Mouse (Mus musculus): Measurements from ENCODE around the gene Sh3glb1.
"Not testable (repeated sequence)": the region's sequence is repeated elsewhere in the genome, so short reads cannot be mapped to it uniquely, and the experiment has no call there.

Gene Sh3glb1

DNA sequence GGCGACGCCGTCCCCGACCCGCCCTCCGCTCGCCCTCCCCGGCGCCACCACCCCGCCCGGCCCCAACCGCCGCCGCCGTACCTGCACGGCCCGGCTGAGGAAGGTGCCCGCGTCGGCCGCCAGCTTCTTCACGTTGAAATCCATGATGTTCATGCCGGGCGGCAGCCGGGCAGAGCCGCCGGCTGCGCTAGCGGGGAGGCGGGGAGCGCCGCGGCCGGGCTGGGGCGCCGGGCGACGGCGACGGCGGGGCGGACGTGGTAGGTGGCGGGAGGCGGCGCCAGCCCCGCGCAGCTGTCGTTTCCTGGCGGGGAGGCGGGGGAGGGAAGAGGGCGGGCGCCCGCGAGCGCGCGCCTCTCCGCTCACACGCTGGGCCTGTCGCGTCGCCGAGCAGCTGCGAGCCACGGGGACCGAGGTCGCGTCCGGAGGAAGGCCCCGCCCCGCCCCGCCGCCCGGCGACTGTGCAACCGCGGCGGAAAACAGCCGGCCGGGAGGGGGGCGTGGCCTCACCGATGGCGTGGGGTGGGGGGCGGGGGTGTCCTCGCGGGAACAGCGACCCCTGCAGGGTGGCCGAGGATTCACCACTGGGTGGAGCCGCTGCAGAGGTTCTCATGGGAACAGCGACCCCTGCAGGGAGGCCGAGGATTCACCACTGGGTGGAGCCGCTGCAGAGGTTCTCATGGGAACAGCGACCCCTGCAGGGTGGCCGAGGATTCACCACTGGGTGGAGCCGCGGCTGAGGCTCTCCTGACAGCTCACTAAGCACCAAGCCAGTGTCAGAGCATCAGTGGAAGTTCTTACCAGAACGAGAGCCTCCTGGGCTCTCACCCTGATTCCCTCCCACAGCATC lies at the start of gene Sh3glb1:
Gene Sh3glb1 (minus strand): TSS at position 435 of the 847 bp plus-strand sequence.
- DNase-seq (ENCODE audit: low read depth), result peak; percentile 59

DNA sequence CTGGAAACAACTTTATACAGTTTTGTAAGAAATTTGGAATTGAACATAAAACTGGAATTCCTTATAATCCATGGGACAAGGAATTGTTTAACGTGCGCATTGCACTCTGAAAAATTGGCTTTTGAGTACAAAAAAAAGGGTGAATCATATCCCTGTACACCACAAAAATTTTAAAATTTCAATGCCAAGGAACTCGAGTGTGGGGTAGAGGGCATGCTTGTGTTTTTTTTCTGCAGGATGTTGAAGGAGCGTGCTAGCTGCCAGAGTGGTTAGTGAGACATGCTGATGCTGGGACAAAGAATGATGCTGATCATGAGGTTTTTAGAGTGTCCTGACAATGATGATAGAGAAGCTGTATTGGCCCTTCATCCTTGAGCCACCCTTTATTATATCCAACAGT lies 45.0 kb upstream of the Sh3glb1 start:
- DNase-seq (ENCODE audit: low read depth), result peak; percentile 42

DNA sequence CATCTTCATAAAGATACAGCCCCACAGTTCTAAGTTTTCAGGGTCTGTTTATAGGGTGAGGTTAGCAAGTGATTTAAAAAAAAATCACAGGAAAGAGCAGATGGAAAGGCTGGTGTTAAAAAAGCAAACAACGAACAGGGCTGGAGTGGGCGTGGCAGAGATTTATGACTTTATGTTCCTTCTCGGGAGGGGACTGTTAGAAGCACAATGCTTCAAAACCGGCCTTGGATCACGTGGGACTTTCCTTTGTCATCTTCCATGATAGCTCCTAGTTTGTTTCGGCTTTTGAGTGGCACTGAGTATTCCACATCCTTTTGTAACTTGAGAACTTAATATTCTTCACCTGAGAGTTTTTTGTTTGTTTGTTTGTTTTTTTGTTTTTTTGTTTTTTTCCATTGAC lies 41.3 kb upstream of the Sh3glb1 start:
- DNase-seq (ENCODE audit: low read depth), result no peak

DNA sequence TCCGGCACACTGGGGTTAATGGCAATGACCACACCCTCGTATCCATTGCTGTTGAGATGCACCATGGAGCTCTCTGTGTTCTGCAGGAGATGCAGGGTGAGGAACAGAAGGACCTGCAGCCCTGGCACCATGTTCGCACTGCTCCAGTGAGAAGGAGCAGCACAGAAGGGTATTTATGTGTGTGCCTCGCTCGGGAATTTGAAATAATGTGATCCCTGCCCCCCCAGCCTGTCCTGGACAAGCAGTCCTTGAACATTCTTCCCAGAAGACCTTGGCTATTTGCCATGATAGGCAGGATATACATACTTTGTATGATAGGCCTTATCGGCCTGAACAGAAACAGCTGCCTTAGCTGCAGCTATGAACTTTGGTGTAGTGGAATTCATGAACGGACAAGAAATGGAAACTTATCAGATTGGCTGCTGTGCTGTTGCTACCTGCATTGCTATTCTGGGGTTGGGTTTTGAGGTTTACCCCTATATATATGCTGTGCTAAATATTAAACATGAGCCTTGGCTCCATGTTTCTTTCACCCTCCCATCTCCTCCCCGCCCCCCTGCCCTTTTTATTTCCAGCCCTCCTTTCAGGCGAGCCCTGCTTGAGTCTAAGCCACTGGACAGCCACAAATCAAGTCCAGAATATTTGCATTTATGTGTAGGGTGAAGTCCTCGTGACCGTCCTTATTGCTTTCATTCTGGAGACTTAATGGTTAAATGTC lies 40.6 kb upstream of the Sh3glb1 start, which contains the start of gene Clca3a1:
Gene Clca3a1 (minus strand): TSS at position 386 of the 718 bp plus-strand sequence.
- DNase-seq (ENCODE audit: low read depth), result no peak

DNA sequence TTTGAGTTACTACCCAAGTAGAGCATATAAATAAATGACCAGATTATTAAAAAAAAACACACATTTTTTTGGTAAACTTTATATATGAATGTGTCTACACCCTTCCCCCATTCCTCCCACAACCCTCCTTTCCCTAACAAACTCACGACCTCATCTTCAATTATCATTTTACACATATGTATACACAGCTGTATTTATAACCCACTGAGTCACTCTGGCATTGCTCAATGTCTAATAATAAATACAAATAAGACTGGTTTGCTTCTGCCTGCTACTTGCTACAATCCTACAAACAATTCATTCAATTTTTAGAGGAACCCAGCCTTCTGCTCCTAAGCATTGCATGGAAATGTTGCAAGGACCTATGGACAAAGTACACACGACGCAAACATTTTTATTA lies 39.6 kb upstream of the Sh3glb1 start:
- DNase-seq (ENCODE audit: low read depth), result no peak

DNA sequence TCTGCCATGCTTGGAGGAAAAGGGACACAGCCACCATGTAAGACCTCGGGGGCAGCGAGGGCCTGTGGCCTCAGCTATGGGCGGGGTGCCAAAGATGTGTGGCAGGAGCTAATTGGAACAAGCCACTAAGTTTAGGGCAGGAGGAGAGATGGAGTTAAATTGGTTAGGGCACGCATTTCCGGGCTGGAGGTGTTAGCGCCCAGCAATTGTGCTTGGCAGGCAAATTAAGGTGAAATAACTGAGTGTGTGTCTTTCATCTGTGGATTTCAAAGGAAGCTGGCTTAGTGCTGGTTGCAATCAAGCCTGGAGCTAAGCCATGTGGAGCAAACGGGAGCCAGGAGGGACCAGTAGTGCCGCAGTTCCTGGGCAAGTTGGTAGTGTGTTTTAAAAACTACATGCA lies 36.0 kb upstream of the Sh3glb1 start:
- not testable (repeated sequence) for DNase-seq (ENCODE audit: low read depth)

DNA sequence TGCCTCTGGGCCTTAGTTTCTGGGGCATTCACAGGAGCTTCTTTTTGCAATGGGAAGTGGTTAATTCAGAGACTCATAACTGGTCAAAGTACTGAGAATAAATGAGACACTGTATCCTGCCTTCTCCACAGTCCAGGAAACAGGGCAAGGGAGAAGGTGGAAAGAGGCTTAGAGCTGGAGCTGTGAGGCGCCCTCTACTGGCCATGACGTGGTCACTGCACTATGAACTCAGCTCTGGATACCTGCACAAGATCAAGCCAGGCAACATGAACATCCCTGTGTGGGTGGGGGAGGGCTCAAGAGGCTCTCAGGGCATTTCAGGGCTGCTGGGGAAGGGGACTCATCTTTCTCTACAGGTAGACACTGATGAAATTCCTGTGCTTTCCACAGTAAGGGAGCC lies 33.0 kb upstream of the Sh3glb1 start:
- DNase-seq (ENCODE audit: low read depth), result no peak

DNA sequence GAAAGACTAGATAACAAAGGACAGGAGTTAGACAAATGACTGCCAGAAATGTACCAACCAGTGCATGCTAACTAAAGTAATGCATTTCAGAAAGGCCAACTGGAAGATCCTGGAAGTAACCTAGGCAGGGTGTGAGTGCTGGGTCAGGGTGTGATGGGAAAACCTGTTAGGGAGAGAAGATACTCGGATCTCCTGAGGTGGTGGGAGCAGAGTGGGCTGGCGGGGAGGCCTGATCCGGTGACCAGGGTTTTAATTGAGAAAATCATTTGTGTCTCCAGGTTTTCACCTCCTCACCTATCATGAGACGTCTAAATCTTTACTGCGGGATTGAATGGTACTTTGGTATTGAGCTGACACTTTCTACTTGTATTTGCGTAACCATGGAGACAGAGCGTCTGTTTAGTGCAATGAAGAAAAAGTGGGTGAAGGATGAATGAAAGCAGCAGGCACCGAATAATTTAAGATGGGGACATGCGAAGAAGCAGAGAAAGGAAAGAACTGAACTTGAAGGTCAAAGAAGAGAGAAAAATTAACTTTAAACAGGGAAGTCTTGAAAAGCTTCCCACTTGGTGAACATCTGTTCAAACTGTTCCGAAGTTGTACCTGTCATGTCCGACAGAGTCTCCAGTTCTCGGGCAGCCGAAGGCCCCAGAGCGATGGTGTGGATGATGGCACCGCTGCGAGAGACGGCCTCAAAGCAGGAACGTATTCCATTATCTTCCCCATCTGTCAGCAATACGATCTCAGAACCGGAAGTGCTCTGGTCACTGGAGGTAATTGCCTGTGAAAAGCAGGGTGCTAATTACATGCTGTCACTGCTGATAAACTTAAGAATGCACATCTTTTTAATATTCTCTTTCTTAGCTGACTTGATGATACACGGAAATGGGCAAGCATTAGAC lies 29.2 kb upstream of the Sh3glb1 start:
- DNase-seq (ENCODE audit: low read depth), result not testable (repeated sequence)

DNA sequence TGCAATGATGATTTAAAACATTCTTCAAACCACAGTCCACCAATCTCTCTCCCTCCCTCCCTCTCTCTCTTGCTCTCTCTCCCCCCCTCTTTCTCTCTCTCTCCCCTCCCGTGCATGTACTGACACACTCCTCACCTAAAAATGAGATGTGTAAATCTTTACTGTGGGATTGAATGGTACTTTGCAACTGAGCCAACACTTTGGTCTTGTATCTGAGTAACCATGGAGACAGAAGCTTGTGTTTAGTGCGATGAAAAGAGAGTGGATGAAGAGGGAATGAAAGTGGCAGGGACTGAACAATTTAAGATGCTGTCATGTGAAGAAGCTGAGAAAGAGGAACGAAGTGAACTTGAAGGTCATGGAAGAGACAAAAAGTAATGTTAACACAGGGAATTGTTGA lies 27.6 kb upstream of the Sh3glb1 start:
- not testable (repeated sequence) for DNase-seq (ENCODE audit: low read depth)

DNA sequence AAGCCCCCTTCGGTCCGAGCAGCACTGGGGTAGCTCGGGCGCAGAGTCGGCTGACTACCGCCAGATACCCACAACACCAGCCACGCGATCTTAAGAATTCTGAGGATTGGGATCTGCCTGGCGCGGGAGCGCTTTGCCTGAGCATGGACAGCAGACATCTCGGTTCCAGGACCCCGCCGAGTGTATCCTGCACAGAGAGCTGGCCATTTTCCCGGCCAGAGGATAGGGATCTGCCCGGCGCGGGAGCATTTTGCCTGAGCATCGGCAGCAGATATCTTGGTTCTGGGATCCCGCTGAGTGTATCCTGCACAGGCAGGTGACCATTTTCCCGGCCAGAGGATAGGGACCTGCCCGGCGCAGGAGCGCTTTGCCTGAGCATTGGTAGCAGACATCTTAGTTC lies 18.3 kb upstream of the Sh3glb1 start:
- DNase-seq (ENCODE audit: low read depth), result not testable (repeated sequence)

DNA sequence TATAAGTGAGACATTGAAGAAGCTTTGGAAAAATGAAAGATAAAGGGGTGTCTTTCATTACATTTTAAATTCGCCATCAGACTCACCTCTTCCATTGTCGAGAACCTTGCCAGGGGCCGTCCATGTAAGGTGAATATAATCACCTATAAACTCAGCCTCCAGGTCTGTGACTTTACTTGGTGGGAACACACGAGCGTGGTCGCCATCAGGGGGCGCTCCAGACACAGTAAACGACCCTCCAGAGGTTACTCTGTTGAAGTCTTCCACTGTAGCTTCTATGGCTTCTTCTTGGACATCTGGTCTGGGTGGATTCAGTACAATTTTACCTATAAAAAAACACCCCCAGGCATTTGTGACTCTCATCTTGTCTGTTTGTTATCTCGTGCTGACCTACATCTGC lies 16.7 kb upstream of the Sh3glb1 start:
- DNase-seq (ENCODE audit: low read depth), result no peak

DNA sequence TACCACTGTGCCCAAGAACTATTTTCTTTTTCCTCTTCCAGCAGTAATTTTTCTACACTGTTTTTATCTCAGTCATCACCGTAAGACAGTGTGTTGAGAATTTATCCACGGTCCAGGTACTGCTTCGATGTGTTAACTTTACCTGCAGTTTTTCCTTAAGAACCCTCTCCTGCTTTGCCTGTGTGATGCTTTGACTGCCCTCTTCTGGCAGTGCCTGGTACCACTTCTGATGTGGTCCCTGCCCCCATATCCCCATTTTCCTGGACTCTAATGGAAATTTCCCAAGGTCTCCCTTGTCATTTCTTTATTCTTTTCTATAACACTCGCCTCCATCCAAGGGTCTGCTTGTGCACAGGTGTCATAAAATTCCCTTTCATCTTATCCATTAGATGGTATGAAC lies 3.3 kb upstream of the Sh3glb1 start:
- DNase-seq (ENCODE audit: low read depth), result no peak

DNA sequence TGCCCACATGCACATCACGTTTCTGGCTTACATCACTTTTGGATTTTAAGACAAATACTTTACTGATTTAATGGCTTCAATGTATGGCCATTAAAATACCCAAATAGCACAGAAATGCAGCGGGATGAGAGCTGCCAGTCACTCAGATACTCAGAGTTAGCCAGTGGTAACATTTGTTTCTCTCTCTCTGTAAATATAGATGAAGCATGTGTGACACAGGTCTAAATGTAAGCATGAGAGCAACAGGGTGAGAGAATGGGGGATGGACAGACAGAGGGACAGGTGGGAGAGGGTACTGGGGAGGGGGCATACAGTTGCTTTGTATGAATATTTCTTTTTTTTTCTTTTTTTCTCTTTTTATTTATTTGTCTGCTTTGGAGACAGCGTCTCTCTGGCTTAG lies 2.4 kb upstream of the Sh3glb1 start:
- DNase-seq (ENCODE audit: low read depth), result not testable (repeated sequence)

DNA sequence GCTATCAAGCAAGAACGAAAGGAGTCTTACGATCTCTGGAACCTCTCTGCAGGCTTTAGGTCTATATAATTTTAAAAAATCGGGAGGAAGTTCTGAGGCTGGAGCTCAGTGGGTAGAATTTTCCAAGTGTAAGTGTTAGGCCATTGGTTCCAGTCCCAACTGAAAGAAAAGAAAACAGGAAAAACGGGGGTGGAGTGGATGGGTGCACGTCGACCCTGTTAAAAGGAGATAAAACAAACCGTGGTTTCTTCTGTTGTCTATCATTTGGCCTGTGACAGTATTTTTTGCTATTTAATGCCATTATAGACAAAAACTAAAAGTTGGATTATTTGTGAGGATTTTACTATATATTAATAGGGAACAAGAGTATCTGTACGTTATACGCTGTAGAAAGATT lies 1.7 kb upstream of the Sh3glb1 start:
- DNase-seq (ENCODE audit: low read depth), result no peak

DNA sequence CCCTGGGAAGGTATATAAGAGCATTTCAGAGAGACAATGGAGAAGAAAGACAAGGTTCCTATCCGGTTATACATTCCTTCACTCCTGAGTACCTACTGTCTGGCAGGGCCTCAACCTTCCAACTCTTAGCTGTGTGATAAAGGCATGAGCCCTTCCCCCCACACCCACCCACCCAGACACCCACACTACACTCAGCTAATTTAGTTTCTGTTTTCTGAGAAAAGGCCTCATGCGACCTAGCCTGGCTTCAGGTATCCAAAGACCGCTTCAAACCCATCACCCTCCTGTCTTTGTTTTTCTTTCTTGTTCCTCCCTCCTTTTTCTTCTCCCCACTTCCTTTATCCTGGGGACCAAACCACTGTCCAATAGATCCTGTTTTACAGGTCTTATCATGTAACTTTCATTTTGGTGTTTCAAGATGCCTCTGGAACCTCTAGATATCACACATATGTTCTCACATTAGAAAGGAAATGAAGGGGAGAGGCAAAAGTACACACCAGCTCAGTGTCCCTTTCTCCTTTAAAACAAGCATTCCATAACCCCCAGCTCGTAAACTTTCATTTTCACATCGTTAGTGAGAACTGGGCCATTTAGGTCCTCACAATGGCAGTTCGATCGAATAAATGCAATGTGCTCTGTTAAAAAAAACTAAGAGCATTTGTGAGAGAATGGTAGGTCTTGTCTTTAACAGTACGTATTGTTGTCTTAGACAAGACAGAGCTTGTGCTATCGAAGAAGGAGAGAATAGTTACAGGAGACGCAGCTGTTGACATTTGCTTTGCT lies 1.1 kb upstream of the Sh3glb1 start:
- no peak for DNase-seq (ENCODE audit: low read depth)

DNA sequence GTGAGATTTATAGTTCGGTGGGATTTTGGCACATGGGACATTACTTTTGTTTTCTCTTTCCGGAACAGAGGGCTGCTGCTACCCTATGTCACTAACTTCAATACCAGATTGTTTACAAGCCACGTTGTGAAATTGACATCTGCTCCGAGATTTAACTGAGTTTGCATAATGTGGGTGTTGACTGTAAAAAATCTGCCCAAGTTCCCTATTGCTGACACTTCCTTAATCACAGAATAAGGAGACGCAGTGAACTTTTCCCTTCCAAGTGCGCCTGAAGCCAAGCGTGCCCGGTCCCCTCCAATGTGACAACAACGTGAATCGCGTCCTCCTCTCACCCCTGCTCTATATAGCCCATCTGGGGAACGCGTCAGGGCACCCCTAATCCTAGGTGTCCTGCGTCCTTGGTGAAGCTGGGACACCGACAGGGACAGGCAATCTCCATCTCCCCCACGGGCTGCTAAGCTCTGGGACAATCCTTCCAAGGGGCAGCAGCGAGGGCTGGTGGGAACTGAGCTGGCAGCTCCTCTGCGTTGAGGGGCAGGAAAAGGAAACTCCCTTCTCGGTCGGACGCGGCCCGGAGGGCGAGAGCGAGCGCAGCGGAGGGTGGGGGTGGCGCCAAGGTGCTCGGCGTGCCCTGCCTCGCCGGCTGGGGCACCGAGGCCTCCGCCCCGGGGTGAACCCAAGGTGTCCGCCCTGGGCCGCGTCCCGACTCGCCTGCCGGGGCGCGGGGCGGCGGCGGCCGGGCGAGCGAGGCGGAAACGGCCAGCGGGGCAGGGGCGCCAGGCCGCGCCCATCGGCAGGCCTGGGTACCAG lies 841 bp downstream of the Sh3glb1 start:
- no peak for DNase-seq (ENCODE audit: low read depth)

DNA sequence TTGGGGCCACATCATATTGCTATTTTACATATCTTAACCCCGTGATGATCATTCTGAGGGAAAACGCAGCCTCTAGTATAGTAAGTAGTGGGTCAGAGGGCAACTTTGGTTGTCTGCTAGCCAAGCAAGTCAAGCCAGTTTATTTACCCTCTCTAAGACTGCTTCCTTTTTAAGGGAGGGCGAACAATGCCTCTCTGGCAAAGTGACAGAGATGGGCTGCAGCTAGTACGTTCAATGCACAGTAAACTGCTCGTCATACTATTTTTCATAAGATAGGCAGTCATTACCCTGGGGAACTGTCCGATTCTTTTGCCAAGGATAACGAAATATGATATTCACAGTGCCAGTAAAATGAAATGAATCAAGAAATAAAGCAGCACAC lies 1.4 kb downstream of the Sh3glb1 start:
- DNase-seq (ENCODE audit: low read depth), result peak; percentile 30

DNA sequence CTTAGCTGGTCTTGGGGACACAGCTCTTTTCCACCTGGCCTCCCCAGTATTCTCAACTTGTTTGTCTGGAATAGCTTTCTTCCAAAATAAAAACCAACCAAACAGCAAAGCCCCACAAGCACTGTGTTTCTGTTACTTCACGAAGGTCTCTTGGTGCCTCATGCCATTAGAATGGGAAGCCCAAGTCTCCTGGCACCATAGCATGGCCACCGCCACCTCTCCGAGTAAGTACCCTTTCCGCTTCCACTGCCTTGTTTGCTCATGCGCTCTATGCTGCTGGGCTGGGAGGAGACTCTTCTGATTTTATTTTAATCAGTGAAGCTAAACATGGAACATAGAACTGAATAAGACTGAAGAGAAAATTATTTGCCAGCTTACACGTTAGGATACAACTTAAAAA lies 2.3 kb downstream of the Sh3glb1 start:
- DNase-seq (ENCODE audit: low read depth), result no peak

DNA sequence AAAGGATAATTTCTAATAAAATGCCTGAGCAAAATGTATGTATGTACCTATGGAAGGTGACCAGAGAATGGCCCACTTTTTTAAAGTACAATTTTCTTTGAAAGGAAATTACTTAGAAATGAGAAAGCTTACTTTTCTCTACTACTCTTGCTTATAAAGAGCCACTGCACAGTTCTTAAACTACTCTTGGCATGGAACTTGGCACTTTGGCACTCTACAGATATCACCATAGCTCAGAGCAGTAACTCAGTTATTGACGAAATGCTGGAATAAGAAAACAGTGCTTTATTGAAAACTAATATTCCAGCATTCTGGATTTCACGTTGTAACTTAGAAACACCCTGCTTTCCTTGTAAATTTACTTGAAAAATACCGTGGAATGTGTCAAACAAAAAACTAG lies 3.0 kb downstream of the Sh3glb1 start:
- no peak for DNase-seq (ENCODE audit: low read depth)

DNA sequence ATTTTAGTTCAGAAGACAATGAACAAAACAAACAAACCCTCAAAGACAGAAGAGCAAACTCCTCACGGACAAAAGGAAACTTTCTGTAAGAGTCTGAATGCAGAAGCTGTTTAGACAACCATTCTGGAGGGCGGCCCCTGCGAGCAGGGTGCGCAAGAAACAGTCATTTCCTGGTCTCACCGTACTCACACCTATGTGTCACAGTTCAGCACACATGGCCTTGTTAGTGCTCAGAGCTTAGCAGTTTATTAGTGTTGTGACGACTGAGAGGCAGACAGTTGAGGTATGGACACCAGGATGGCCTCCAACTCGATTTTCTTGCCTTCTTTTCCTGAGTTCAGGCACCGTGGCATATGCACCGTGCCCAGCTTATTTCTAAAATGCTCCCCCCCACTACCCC lies 4.2 kb downstream of the Sh3glb1 start:
- DNase-seq (ENCODE audit: low read depth), result no peak

DNA sequence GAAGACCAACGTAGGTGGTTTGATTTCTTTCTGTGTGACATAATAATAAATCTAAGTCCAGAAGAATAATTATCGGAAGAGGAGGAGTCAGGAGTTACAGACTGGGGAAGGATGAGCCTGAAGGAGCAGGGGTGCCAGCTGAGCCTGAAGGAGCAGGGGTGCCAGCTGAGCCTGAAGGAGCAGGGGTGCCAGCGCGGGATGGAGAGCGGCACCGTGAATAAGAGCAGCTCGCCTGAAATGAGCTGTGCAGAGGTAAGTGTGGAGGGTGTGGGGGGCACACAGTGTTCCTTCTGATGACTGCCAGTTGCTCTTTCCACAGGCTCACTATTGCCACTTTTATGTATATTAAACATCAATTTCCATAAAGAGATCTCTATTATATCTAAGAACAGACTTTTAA lies 5.1 kb downstream of the Sh3glb1 start:
- DNase-seq (ENCODE audit: low read depth), result no peak

All from fibroblast of lung, adult 2 months (primary cell).